Mouse (Mus musculus): Measurements from ENCODE around the gene Dgkh. TPM values are rescaled to one million over a fixed set of nuclear protein-coding genes. Genes with fewer than 3 reads are reported as not detected.

Dgkh gene
- polyA plus RNA-seq, 1 experiment: 1.2 TPM

DNA sequence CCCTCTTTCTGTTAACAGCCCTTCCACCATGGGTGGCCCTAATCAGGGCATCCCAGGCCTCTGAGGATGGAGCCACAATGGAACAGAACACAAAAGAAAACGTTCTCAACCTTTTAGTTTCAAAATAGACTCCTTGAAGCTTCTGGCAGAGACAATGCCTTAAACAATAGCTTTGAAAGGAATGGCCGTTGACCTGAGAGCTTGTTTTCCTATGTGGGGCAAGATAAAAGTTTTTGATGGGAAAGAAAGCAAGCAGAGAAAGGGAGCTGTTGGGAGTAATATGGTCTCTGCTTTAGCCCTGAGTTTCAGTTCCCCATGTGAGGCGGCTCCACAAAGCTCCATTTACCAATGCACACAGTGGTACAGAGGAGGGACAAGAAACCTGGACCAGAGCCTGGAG lies 37.9 kb upstream of the Dgkh start:
- TF ChIP-seq TCF12 (IDR thresholded peaks at IDR 0.05; ENCODE audit: insufficient read depth, poor library complexity, severe bottlenecking): no peak
- TF ChIP-seq REST (IDR thresholded peaks at IDR 0.05; ENCODE audit: insufficient read depth, insufficient read length): no peak
- no peak for TF ChIP-seq POLR2AphosphoS2 (IDR thresholded peaks at IDR 0.05; ENCODE audit: insufficient read length, low read depth)
- TF ChIP-seq MAX (IDR thresholded peaks at IDR 0.05; ENCODE audit: low read depth): no peak
- no peak for TF ChIP-seq TCF3 (IDR thresholded peaks at IDR 0.05; ENCODE audit: insufficient read length, low read depth)
- no peak for TF ChIP-seq POLR2A (IDR thresholded peaks at IDR 0.05; ENCODE audit: insufficient read length, low read depth)
- TF ChIP-seq MYOG (IDR thresholded peaks at IDR 0.05; ENCODE audit: control insufficient read depth in 1 of 3, insufficient read depth in 1 of 3, insufficient read length in 2 of 3, low read depth in 2 of 3): no peak
- no peak for TF ChIP-seq SRF (IDR thresholded peaks at IDR 0.05; ENCODE audit: control insufficient read depth, insufficient read length, low read depth)
- no peak for TF ChIP-seq MYOD1 (IDR thresholded peaks at IDR 0.05; ENCODE audit: control insufficient read depth in 1 of 3, insufficient read length in 2 of 3, low read depth in 2 of 3)
- no peak for TF ChIP-seq USF1 (IDR thresholded peaks at IDR 0.05; ENCODE audit: low read depth)
- no peak for TF ChIP-seq CEBPB (IDR thresholded peaks at IDR 0.05; ENCODE audit: insufficient read depth, poor library complexity, severe bottlenecking)
- TF ChIP-seq E2F4 (IDR thresholded peaks at IDR 0.05; ENCODE audit: insufficient read depth): no peak
- no peaks in the 10 kb centered on the region for H3K36me3 ChIP-seq (ENCODE audit: control insufficient read depth, insufficient read depth)

GRCm38 (mm10) chr14:78761064-78761463 lies 28.5 kb upstream of the Dgkh start:
- no peak overlapping the region for H3ac ChIP-seq (ENCODE audit: control insufficient read depth, insufficient read length)
- no peak overlapping the region for H3K4me2 ChIP-seq (ENCODE audit: low read depth)
- no peaks in the 10 kb centered on the region for H3K36me3 ChIP-seq (ENCODE audit: control insufficient read depth, insufficient read depth)
- no peak overlapping the region for H3K4me3 ChIP-seq
- no peaks in the 10 kb centered on the region for H3K79me2 ChIP-seq (ENCODE audit: control insufficient read depth, insufficient read depth)
- H3K27me3 ChIP-seq (ENCODE audit: control insufficient read depth, insufficient read depth, insufficient read length): no peaks in the 10 kb centered on the region
- TF ChIP-seq E2F4 (IDR thresholded peaks at IDR 0.05; ENCODE audit: insufficient read depth) (no peak), TCF3 (IDR thresholded peaks at IDR 0.05; ENCODE audit: insufficient read length, low read depth) (no peak), REST (IDR thresholded peaks at IDR 0.05; ENCODE audit: insufficient read depth, insufficient read length) (no peak), SRF (IDR thresholded peaks at IDR 0.05; ENCODE audit: control insufficient read depth, insufficient read length, low read depth) (no peak), MYOG (IDR thresholded peaks at IDR 0.05; ENCODE audit: control insufficient read depth in 1 of 3, insufficient read depth in 1 of 3, insufficient read length in 2 of 3, low read depth in 2 of 3) (no peak), TCF12 (IDR thresholded peaks at IDR 0.05; ENCODE audit: insufficient read depth, poor library complexity, severe bottlenecking) (no peak), MAX (IDR thresholded peaks at IDR 0.05; ENCODE audit: low read depth) (no peak), CEBPB (IDR thresholded peaks at IDR 0.05; ENCODE audit: insufficient read depth, poor library complexity, severe bottlenecking) (no peak), MYOD1 (IDR thresholded peaks at IDR 0.05; ENCODE audit: control insufficient read depth in 1 of 3, insufficient read length in 2 of 3, low read depth in 2 of 3) (no peak), POLR2AphosphoS2 (IDR thresholded peaks at IDR 0.05; ENCODE audit: insufficient read length, low read depth) (no peak), USF1 (IDR thresholded peaks at IDR 0.05; ENCODE audit: low read depth) (no peak), POLR2A (IDR thresholded peaks at IDR 0.05; ENCODE audit: insufficient read length, low read depth) (no peak)

More for the DNA sequence above, 37.9 kb upstream of the Dgkh start:
- Histone ChIP-seq H3ac (ENCODE audit: control insufficient read depth, insufficient read length) (no peak overlapping the region), H3K27me3 (ENCODE audit: control insufficient read depth, insufficient read depth, insufficient read length) (peaks cover 20% of the 10 kb centered on the region), H3K4me2 (ENCODE audit: low read depth) (no peak overlapping the region), H3K79me2 (ENCODE audit: control insufficient read depth, insufficient read depth) (no peaks in the 10 kb centered on the region), H3K4me3 (no peak overlapping the region)

- no peaks in the 10 kb centered on the region for H3K79me2 ChIP-seq (ENCODE audit: control insufficient read depth, insufficient read depth)
These were observed 26.9 kb upstream of the Dgkh start for GRCm38 (mm10) chr14:78759491-78759890.

DNA sequence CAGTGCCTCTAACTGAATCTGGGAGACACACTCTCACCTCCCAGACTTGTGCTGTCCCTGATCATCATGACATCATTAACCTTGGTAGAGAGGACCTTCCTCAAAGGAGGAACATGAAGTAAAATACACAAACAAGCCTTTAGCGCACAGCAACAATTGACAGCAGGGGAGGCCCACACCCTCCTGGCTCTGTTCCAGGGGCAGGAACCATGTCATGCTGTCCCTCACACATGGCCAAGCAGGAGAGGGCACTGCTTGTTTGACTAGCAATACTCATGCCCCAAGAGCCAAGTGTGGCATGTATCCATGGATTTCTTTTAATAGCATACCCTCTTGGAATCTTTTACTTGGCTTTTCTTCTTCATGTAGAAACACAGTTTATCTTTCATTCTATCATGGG lies 22.7 kb upstream of the Dgkh start:
- no peaks in the 10 kb centered on the region for H3K36me3 ChIP-seq (ENCODE audit: control insufficient read depth, insufficient read depth)
- H3K4me2 ChIP-seq (ENCODE audit: low read depth): no peak overlapping the region
- no peaks in the 10 kb centered on the region for H3K27me3 ChIP-seq (ENCODE audit: control insufficient read depth, insufficient read depth, insufficient read length)
- no peak for TF ChIP-seq POLR2AphosphoS2 (IDR thresholded peaks at IDR 0.05; ENCODE audit: insufficient read length, low read depth)
- TF ChIP-seq POLR2A (IDR thresholded peaks at IDR 0.05; ENCODE audit: insufficient read length, low read depth): no peak
- TF ChIP-seq MYOD1 (IDR thresholded peaks at IDR 0.05; ENCODE audit: control insufficient read depth in 1 of 3, insufficient read length in 2 of 3, low read depth in 2 of 3): no peak
- no peak for TF ChIP-seq MAX (IDR thresholded peaks at IDR 0.05; ENCODE audit: low read depth)
- TF ChIP-seq USF1 (IDR thresholded peaks at IDR 0.05; ENCODE audit: low read depth): no peak
- no peak for TF ChIP-seq CEBPB (IDR thresholded peaks at IDR 0.05; ENCODE audit: insufficient read depth, poor library complexity, severe bottlenecking)
- no peak for TF ChIP-seq E2F4 (IDR thresholded peaks at IDR 0.05; ENCODE audit: insufficient read depth)
- TF ChIP-seq SRF (IDR thresholded peaks at IDR 0.05; ENCODE audit: control insufficient read depth, insufficient read length, low read depth): no peak
- no peak for TF ChIP-seq MYOG (IDR thresholded peaks at IDR 0.05; ENCODE audit: control insufficient read depth in 1 of 3, insufficient read depth in 1 of 3, insufficient read length in 2 of 3, low read depth in 2 of 3)
- TF ChIP-seq TCF12 (IDR thresholded peaks at IDR 0.05; ENCODE audit: insufficient read depth, poor library complexity, severe bottlenecking): no peak
- TF ChIP-seq TCF3 (IDR thresholded peaks at IDR 0.05; ENCODE audit: insufficient read length, low read depth): no peak
- TF ChIP-seq REST (IDR thresholded peaks at IDR 0.05; ENCODE audit: insufficient read depth, insufficient read length): no peak
- H3K4me3 ChIP-seq: no peak overlapping the region
- no peak overlapping the region for H3ac ChIP-seq (ENCODE audit: control insufficient read depth, insufficient read length)
- H3K79me2 ChIP-seq (ENCODE audit: control insufficient read depth, insufficient read depth): no peaks in the 10 kb centered on the region

More at GRCm38 (mm10) chr14:78759491-78759890, 26.9 kb upstream of the Dgkh start:
- H3ac ChIP-seq (ENCODE audit: control insufficient read depth, insufficient read length): no peak overlapping the region
- H3K4me2 ChIP-seq (ENCODE audit: low read depth): no peak overlapping the region
- no peaks in the 10 kb centered on the region for H3K36me3 ChIP-seq (ENCODE audit: control insufficient read depth, insufficient read depth)
- no peaks in the 10 kb centered on the region for H3K27me3 ChIP-seq (ENCODE audit: control insufficient read depth, insufficient read depth, insufficient read length)
- no peak overlapping the region for H3K4me3 ChIP-seq
- no peak for TF ChIP-seq USF1 (IDR thresholded peaks at IDR 0.05; ENCODE audit: low read depth)
- TF ChIP-seq POLR2AphosphoS2 (IDR thresholded peaks at IDR 0.05; ENCODE audit: insufficient read length, low read depth): no peak
- TF ChIP-seq REST (IDR thresholded peaks at IDR 0.05; ENCODE audit: insufficient read depth, insufficient read length): no peak
- no peak for TF ChIP-seq TCF12 (IDR thresholded peaks at IDR 0.05; ENCODE audit: insufficient read depth, poor library complexity, severe bottlenecking)
- no peak for TF ChIP-seq POLR2A (IDR thresholded peaks at IDR 0.05; ENCODE audit: insufficient read length, low read depth)
- TF ChIP-seq TCF3 (IDR thresholded peaks at IDR 0.05; ENCODE audit: insufficient read length, low read depth): no peak
- TF ChIP-seq CEBPB (IDR thresholded peaks at IDR 0.05; ENCODE audit: insufficient read depth, poor library complexity, severe bottlenecking): no peak
- no peak for TF ChIP-seq MYOD1 (IDR thresholded peaks at IDR 0.05; ENCODE audit: control insufficient read depth in 1 of 3, insufficient read length in 2 of 3, low read depth in 2 of 3)
- no peak for TF ChIP-seq MAX (IDR thresholded peaks at IDR 0.05; ENCODE audit: low read depth)
- no peak for TF ChIP-seq SRF (IDR thresholded peaks at IDR 0.05; ENCODE audit: control insufficient read depth, insufficient read length, low read depth)
- TF ChIP-seq MYOG (IDR thresholded peaks at IDR 0.05; ENCODE audit: control insufficient read depth in 1 of 3, insufficient read depth in 1 of 3, insufficient read length in 2 of 3, low read depth in 2 of 3): no peak
- TF ChIP-seq E2F4 (IDR thresholded peaks at IDR 0.05; ENCODE audit: insufficient read depth): no peak

Data from myocyte (in vitro differentiated cells).